Mouse (Mus musculus) embryonic facial prominence, embryonic 15.5 days (tissue): ENCODE results near the gene Mfsd4a. TPM values are rescaled to one million over a fixed set of nuclear protein-coding genes. Genes with fewer than 3 reads are reported as not detected.
A peak's percentile ranks its signal among the peaks of the same experiment; 100 is the strongest.

Experiments
- ATAC-seq: fragments of 200-750 bp; cut with Nextera tagmentation; 2 replicates; pipeline ENCODE4 v1.8.0; 2017; ENCODE audit warnings: low read depth, moderate TSS enrichment; ENCODE audit not compliant: insufficient number of reproducible peaks, low FRiP score, low TSS enrichment
- H3K27ac ChIP-seq: fragments of 300-500 bp; sonication (generic); replicated peaks from 2 replicates; pipeline ENCODE4 v1.5.1; 2015; ENCODE audit warnings: mild to moderate bottlenecking, inconsistent platforms
- H3K27me3 ChIP-seq: fragments of 300-500 bp; sonication (generic); 2 replicates; pipeline ENCODE4 v1.6.1; 2015; ENCODE audit warnings: inconsistent platforms
- H3K36me3 ChIP-seq: fragments of 300-500 bp; sonication (generic); 2 replicates; pipeline ENCODE4 v1.6.1; 2015; ENCODE audit warnings: mild to moderate bottlenecking, inconsistent platforms
- H3K4me1 ChIP-seq: fragments of 300-500 bp; sonication (generic); 2 replicates; pipeline ENCODE4 v1.6.1; 2015; ENCODE audit warnings: inconsistent platforms
- H3K4me2 ChIP-seq: fragments of 300-500 bp; sonication (generic); replicated peaks from 2 replicates; pipeline ENCODE4 v1.6.1; 2015; ENCODE audit warnings: mild to moderate bottlenecking, inconsistent platforms
- H3K4me3 ChIP-seq: fragments of 300-500 bp; sonication (generic); replicated peaks from 2 replicates; pipeline ENCODE4 v1.5.1; 2015; ENCODE audit warnings: mild to moderate bottlenecking, inconsistent platforms
- H3K9ac ChIP-seq: fragments of 300-500 bp; sonication (generic); 2 replicates; pipeline ENCODE4 v1.6.1; 2015; ENCODE audit warnings: inconsistent platforms
- H3K9me3 ChIP-seq: fragments of 300-500 bp; sonication (generic); replicated peaks from 2 replicates; pipeline ENCODE4 v1.6.1; 2016; ENCODE audit warnings: inconsistent platforms
- WGBS: fragments of 180-500 bp; shearing (Covaris S2); methylation state at CpG from one replicate; pipeline ENCODE4 v1.1.7; 2015; 5-methylcytosine and 5-hydroxymethylcytosine counted together
- polyA plus RNA-seq: library from polyadenylated mRNA; unstranded; fragments of >200 nt; fragmentation: Nextera tagmentation; extraction: Ambion mirVana; gene quantifications from 2 replicates; pipeline ENCODE4 v1.2.1, GENCODE M21; 2015

Mfsd4a gene
- polyA plus RNA-seq, 1 experiment from 2014 or later: 15.2 TPM

GRCm38 (mm10) chr1:131981378-131982013 lies 86.4 kb downstream of the Mfsd4a start:
- no peaks in the 10 kb centered on the region for H3K4me1 ChIP-seq
- no peak overlapping the region for H3K4me3 ChIP-seq
- no peaks in the 10 kb centered on the region for H3K27me3 ChIP-seq
- no peak overlapping the region for H3K4me2 ChIP-seq
- ATAC-seq: 0 out of 2 replicates have a peak, but pooled peaks have one; percentile 23
- H3K36me3 ChIP-seq: no peaks in the 10 kb centered on the region
- no peaks in the 10 kb centered on the region for H3K9me3 ChIP-seq
- no peak overlapping the region for H3K9ac ChIP-seq
- H3K27ac ChIP-seq: no peak overlapping the region
- WGBS: 53% methylated on average over 12 of the region's 12 CpGs

DNA sequence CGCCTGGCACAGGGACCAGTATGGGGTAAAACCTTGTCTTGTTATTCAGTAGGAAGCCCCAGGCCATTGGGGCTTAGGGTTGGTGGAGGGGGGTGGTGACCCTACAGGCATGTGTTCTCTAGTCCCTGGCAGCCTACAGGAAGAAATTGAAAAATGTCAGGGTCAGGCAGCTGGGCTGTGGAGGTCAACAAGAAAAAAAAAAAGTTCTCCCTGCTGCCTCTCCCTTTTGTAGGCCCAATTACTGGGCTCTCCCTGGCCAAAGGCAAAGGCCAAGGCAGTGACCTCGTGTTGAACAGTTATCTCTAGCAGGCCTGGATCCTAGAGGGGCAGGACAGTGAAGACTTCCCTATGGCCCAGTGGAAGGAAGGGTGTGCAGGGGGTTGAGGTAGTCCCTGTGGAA lies 87.4 kb downstream of the Mfsd4a start:
- Histone ChIP-seq H3K27ac (no peak overlapping the region), H3K4me3 (no peak overlapping the region), H3K4me2 (no peak overlapping the region), H3K9ac (no peak overlapping the region), H3K4me1 (no peaks in the 10 kb centered on the region), H3K27me3 (no peaks in the 10 kb centered on the region), H3K36me3 (no peaks in the 10 kb centered on the region), H3K9me3 (no peaks in the 10 kb centered on the region)
- no peak for ATAC-seq
- 17% methylated on average over 2 of the region's 2 CpGs for WGBS

GRCm38 (mm10) chr1:131976886-131977285 lies 91.0 kb downstream of the Mfsd4a start:
- H3K4me3 ChIP-seq: no peak overlapping the region
- no peaks in the 10 kb centered on the region for H3K27me3 ChIP-seq
- no peak overlapping the region for H3K4me2 ChIP-seq
- 81% methylated on average over 5 of the region's 5 CpGs for WGBS
- H3K9me3 ChIP-seq: no peaks in the 10 kb centered on the region
- H3K4me1 ChIP-seq: peaks cover 8% of the 10 kb centered on the region
- no peaks in the 10 kb centered on the region for H3K36me3 ChIP-seq
- ATAC-seq: no peak
- no peak overlapping the region for H3K9ac ChIP-seq
- H3K27ac ChIP-seq: no peak overlapping the region

DNA sequence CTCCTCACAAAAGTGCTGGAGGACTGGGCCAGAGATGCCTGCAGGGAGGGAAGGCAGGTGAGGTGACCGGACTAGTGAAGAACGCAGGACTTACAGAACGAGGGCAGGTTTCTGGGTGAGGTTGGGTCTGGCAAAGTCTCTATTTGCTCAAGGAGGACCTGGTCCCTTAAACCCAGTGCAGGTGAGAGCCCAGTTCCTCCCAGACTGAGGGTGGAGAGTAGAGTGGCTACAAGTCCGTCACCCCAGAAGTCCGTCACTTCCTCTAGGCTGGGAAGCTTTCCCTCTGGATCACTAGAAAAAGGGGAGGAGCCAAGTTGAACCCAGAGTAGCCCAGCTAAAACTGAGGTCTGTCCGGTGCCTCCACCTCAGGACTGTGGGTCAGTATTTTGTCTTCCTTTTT lies 93.9 kb downstream of the Mfsd4a start:
- Histone ChIP-seq H3K4me2 (no peak overlapping the region), H3K27me3 (no peaks in the 10 kb centered on the region), H3K4me3 (no peak overlapping the region), H3K9ac (no peak overlapping the region), H3K36me3 (no peaks in the 10 kb centered on the region), H3K9me3 (no peaks in the 10 kb centered on the region), H3K27ac (no peak overlapping the region), H3K4me1 (peaks cover 24% of the 10 kb centered on the region)
- ATAC-seq: no peak
- 78% methylated on average over 6 of the region's 6 CpGs for WGBS

Other genes with a start within 250 kb of the Mfsd4a start
- gene Slc41a1, start 240.6 kb downstream of the Mfsd4a start, polyA plus RNA-seq: 17.8 and 18.3 TPM in 2 replicates
- gene Rab29, start 200.8 kb downstream of the Mfsd4a start, polyA plus RNA-seq: 27.4 and 30.5 TPM in 2 replicates
- gene Nucks1, start 157.5 kb downstream of the Mfsd4a start, polyA plus RNA-seq: 60.5 and 67.0 TPM in 2 replicates
- gene Slc45a3, start 105.1 kb downstream of the Mfsd4a start, polyA plus RNA-seq: 12.6 and 13.3 TPM in 2 replicates
- 23.0 and 29.2 TPM in 2 replicates for gene Elk4, start 60.5 kb downstream of the Mfsd4a start, polyA plus RNA-seq
- gene Cdk18, start 71.6 kb upstream of the Mfsd4a start, polyA plus RNA-seq: 3.1 and 3.7 TPM in 2 replicates
- 0.79 and 0.91 TPM in 2 replicates for gene Lemd1, start 123.4 kb upstream of the Mfsd4a start, polyA plus RNA-seq
- 0.37 and 0.43 TPM in 2 replicates for gene AC124108.1, start 123.4 kb upstream of the Mfsd4a start, polyA plus RNA-seq
- gene Gm10188, start 161.7 kb upstream of the Mfsd4a start, polyA plus RNA-seq: not detected in 2 replicates
- 0.29 and 0.87 TPM in 2 replicates for gene Klhdc8a, start 230.6 kb upstream of the Mfsd4a start, polyA plus RNA-seq
- 8.5 and 9.1 TPM in 2 replicates for gene Nuak2, start 248.1 kb upstream of the Mfsd4a start, polyA plus RNA-seq